Mouse (Mus musculus): ENCODE results near the gene Ndufa1.
"Not testable (repeated sequence)": the region's sequence is repeated elsewhere in the genome, so short reads cannot be mapped to it uniquely, and the experiment has no call there.

Gene Ndufa1

DNA sequence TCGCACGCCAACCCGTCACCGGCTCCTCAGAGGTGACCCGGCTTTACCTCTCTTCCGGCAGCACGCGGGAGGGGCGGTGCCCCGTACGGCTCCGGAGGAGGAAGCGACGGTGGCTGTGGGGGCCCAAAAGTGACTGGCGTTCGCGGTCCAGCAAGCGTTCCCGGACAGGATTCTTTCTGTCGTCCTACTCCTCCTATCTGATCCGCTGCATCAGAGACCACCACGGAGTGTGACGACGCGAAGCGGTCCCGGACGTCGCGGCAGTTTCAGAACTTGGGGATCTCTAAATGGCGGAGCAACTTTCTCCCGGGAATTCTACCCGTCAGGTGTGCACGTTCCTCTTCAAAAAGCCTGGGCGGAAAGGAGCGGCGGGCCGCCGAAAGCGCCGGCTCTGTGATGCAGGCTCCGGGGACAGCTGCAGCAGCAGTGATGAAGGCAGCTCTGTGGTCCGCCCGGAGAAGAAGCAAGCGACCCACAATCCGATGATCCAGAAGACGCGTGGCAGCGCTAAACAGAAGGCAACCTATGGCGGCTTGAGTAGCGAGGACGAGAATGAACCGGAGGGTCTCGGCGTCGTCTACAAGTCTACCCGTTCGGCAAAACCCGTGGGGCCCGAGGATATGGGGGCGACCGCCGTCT lies at the start of gene Ndufa1, which contains the start of gene Rnf113a1:
Gene Ndufa1 (minus strand): TSS at position 59 of the 639 bp plus-strand sequence.
Gene Rnf113a1 (plus strand): TSS at position 141 of the 639 bp plus-strand sequence.
- peak; percentile 74 for DNase-seq

DNA sequence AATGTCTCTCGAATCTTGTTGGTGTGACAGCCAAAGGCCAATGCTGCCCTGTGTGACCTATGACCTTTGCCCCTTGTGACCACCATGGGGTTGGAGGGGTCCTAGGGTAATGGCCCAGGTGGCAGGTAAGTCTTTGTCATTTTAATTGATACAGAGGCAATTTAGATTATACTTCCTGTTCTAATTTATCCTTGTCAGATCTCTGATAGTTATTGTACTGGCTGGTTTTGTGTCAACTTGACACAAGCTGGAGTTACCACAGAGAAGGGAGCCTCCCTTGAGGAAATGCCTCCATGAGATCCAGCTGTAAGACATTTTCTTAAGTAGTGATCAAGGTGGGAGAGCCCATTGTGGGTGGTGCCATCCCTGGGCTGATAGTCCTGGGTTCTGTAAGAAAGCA lies 31.2 kb upstream of the Ndufa1 start, which contains the start of gene Rhox1:
Gene Rhox1 (minus strand): TSS at position 101 of the 400 bp plus-strand sequence.
- DNase-seq = not testable (repeated sequence)

DNA sequence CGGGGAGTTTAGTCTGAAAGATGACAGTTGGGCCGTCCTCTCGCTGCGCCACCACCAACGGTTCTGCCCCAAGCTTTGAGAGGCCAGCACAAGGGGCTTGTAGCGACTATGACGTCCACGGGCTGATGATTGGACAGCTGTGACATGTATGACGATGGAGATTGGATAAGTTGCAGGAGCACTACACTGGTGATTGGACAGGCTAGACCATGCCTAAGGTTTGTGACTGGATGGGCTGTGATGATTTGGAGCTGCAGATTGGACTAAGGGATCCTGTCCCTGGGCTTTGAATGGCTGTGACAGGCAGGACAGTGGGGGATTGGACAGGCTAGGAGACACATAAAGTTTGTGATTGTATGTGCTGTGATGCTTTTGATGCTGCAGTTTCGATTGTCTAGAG lies 20.0 kb upstream of the Ndufa1 start, which contains the start of gene Gm9:
Gene Gm9 (minus strand): TSS at position 101 of the 400 bp plus-strand sequence.
- DNase-seq = no peak

DNA sequence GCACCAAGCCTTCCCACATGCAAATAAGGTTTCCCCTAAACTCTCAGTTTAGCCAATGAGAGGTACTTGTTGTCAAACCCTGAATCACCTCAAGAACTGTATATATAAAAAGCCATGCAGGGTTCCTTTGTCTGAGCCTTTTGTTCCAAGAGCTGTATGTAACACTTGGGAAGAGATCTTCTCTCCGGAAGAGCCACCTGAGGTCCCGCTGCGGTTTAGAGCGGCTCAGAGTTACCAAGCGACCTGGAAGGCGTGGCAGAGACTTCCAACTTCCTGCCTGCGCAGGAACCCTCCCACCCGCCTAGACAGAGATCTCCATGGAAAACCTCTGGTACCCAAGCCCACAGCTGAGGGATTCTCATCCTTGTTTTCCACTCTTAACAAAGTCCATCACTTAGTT lies 7.7 kb upstream of the Ndufa1 start:
- no peak for DNase-seq

DNA sequence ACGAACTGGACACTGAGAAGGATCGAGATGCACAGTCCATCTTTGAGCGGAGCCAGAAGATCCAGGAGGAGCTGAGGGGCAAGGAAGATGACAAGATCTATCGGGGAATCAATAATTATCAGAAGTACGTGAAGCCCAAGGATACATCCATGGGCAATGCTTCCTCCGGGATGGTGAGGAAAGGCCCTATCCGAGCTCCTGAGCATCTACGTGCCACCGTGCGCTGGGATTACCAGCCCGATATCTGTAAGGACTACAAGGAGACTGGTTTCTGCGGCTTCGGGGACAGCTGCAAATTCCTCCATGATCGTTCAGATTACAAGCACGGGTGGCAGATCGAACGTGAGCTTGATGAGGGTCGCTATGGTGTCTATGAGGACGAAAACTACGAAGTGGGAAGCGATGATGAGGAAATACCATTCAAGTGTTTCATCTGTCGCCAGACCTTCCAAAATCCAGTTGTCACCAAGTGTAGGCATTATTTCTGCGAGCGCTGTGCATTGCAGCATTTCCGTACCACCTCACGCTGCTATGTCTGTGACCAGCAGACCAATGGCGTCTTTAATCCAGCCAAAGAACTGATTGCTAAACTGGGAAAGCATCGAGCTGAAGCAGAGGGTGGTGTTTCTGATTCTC lies 899 bp upstream of the Ndufa1 start:
- DNase-seq = no peak

DNA sequence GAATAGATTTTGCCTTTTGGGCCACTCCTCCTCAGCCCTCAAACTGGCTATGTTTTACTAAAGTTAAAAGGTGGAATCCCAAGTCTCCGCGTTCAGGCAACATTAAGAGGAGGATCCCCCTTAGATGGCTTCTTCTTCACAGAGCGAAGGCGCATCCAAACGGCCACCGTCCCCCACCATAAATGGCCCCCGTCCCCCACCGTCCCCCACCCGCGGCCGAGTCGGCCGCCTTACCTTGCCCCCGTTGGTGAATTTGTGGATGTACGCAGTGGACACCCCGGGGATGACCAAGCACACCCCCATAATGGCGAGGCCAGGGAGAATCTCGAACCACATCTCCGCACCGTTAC lies 233 bp downstream of the Ndufa1 start:
- DNase-seq = no peak

DNA sequence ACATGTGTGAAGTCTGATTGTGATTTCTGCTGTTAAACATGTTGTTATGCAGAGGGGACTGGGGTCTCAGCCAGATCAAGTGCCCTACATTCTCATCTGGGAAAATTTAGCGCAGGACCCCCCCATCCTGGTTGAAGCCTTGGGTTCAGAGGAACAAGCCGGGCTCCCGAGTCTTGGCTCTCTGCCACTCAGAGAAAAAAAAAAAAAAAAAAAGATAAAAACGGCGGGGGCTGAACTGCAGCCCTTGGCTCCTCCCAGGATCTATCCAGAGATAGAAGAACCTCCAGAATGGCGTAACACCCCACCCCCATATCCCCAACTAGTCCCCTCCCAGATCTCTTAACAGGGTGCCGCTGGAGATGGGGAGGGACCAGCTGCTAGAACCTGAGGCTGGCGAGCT lies 6.6 kb downstream of the Ndufa1 start:
- not testable (repeated sequence) for DNase-seq

DNA sequence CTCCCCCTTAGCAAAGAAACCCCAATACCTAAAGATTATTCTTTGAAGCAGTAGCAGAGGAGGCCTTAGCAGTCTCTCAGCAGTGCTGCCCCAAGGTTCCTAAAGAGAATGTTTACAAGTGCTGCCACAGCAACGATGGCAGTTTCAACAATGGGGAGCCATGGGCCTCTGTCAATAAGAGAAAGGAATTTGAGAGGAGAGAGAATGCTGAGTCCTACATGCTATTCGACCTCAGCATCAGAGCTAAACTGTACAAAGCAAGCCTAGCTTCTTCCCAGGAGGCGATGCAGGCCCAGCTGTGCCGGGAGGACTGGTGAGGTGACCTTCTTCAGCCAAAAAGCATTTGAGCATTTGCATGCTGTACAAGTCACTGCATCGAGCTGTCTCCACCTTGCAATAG lies 22.2 kb downstream of the Ndufa1 start, which contains the start of gene Akap14:
Gene Akap14 (minus strand): TSS at position 101 of the 400 bp plus-strand sequence.
- DNase-seq = no peak

DNA sequence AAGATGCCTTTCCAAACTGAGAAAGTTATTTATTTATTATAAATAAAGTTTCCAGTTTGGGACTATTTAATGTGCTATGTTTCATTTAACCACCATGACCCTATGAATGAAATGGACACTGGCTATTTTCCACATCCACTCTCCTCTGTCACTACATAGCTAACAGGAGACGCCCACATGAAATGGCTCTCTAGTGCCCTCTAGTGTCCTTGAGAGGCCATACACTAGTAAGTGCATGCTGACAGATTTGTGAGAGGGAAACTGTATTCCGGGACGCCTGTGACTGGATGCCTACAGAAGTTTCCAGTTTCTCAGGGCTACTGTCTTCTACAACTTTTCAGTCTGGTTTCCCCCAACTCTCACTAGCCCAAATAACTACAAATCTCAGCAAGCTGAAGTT lies 23.9 kb downstream of the Ndufa1 start:
- peak; percentile 21 for DNase-seq

DNA sequence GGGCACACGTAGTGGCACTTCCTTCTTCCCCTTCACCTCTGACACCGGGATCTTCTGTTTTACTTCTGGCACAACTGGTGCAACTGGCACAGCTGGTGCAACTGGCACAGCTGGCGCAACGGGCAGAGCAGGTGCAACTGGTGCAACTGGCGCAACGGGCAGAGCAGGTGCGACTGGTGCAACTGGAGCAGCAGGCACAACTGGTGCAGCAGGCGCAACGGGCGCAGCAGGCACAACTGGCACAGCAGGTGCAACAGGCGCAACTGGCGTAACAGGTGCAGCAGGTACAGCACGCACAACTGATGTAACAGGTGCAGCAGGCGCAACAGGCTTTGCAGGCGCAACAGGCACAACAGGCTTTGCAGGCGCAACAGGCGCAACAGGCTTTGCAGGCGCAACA lies 27.8 kb downstream of the Ndufa1 start:
- no peak for DNase-seq

DNA sequence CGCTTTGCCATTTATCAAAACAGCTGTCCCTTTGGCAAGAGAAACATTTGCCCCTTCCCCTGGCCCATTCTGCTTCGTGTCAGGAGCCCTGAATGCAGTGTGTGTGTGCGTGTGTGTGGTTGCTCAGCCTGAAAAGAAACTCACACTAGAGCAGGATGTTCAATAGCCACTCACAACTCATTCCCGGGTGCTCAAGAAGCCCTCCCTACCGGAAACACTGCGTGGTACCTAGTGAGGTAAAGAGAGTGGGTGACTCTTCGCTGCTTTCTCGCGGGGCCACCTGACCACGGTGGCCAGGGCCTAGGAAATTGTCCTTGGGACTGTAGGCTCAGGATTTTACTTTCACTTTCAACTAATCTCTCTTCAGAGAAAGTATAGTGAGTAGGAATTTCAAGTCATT lies 29.8 kb downstream of the Ndufa1 start:
- no peak for DNase-seq

DNA sequence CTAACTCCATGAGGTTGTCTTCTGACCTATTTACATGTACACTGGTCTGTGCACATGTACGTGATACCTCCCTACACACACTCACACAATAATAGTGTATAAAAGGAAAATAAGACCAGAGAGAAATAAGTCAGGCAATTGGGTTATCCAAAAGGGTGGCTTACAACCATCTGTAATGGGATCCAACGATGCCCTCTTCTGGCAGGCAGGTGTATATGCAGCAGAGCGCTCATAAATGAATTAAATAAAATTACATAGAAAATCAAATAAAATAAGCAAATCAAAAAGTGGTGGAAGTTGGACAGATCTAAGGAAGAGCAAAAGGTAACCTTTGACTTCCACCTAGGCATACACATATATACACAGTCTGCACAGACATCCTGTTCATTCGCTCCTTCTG lies 33.1 kb downstream of the Ndufa1 start:
- DNase-seq = no peak

DNA sequence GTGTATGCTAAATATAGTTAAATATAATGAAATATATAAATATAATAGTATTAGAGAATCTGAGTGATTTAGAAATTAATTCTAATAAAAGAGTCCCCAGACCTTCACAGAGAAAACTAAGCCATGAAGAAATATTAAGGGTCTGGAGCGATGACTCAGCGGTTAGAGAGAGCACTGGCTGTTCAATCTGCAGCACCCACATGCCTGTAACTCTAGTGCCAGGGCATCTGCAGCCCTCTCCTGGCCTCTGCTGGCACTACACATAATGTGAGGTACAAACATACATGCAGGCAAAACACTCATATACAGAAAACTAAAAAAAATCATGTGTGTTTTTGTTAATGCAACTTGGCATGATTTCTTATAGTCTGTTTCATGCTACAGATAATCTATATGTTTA lies 46.0 kb downstream of the Ndufa1 start:
- no peak for DNase-seq

DNA sequence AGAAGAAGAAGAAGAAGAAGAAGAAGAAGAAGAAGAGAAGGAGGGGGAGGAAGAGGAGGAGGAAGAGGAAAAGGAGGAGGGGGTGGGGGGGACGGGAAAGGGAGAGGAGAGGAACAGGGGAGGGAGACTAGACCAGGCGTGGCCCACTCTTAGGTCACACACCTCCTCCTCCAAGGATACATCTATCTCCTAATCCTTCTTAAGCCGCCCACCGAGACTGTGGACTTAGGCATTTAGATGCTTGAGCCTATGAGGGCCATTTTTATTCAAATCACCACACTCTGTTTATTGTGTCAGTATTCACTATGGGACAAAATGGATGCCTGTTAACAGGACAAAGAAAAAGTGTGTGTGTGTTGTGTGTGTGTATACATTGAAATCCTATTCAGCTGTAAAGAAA lies 46.5 kb downstream of the Ndufa1 start:
- not testable (repeated sequence) for DNase-seq

DNA sequence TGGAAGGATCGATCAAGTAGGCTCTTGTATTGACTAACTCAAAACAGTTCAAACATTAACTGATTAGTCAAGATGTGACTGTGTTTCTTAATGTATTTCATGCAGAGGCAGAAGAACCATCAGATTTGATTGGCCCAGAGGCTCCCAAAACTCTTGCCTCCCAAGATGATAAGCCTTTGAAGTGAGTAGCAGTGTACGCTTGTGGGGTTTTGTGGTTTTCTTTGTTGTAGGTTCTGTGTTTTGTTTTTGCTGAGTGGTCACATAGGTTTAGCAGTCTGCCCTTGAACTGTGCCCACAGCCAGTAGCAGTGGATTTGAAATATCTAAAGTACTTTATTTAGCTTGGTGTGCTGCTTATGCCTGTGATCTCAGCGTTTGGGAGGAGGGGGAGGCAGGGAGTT lies 49.2 kb downstream of the Ndufa1 start:
- DNase-seq = no peak

Data from kidney, adult 11 months (tissue).